Mouse (Mus musculus): ENCODE measurements around the gene Gstm7. TPM values are rescaled to one million over a fixed set of nuclear protein-coding genes. Genes with fewer than 3 reads are reported as not detected.
"Not testable (repeated sequence)": the region's sequence is repeated elsewhere in the genome, so short reads cannot be mapped to it uniquely, and the experiment has no call there.

Gene Gstm7
- polyA plus RNA-seq, 1 experiment from 2014 or later: 89.2 TPM

DNA sequence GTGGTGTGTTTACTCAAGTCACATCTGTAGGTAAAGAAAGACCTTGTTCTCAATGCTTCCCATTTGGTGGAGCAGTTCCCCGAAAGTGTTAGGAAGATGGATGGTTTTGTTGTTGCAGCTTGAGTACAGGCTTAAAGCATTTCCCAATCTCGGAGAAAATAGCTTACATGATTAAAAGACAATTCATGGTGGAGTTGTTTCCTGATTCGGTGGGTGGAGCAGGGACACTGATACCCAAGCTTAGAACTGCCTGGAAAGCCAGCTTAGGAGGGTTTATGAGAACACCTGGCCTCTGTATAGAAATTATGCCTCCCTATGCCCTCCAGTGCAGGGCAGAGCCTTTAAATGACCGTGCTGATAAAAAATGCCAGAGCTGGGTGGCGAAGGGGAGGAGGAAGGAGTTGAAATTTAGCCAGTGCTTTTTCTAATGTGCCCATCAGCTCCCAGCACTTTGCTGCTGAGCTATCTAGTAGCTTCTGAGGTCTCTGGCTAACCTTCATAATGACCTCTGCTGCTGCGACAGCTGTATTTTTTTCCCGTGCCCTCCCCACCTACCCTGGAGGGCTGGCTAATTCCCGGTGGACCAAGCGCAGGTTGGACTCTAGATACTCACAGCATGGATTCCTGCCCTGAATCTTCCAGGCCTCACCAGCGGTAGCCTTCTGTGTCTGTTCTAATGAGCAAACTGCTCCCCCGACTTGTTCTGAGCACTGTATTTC, 30.5 kb downstream of the Gstm7 start:
- Histone ChIP-seq H3K9ac (no peak overlapping the region), H3K4me1 (peaks cover 6% of the 10 kb centered on the region), H3K9me3 (replicated peaks) (no peaks in the 10 kb centered on the region)

GRCm38 (mm10) chr3:107898691-107899090, 32.9 kb downstream of the Gstm7 start:
- no peak for ATAC-seq

More for the DNA sequence above, 30.5 kb downstream of the Gstm7 start:
- Histone ChIP-seq H3K4me3 (no peak overlapping the region), H3K27ac (no peak overlapping the region), H3K4me2 (no peak overlapping the region), H3K27me3 (no peaks in the 10 kb centered on the region), H3K36me3 (ENCODE audit: poor library complexity, severe bottlenecking) (peaks cover 22% of the 10 kb centered on the region)
- ATAC-seq: no peak
- WGBS: 72% methylated on average over 11 of the region's 11 CpGs

GRCm38 (mm10) chr3:107895720-107896569, 35.7 kb downstream of the Gstm7 start, which contains the start of gene Gstm5:
Gene Gstm5 (plus strand): TSS chr3:107895821.
- peak within 1 kb of the TSS; percentile 76 for H3K9ac ChIP-seq
- peaks cover 26% of the 10 kb centered on the region for H3K36me3 ChIP-seq (ENCODE audit: poor library complexity, severe bottlenecking)
- no peaks in the 10 kb centered on the region for H3K27me3 ChIP-seq
- H3K4me1 ChIP-seq: peaks cover 12% of the 10 kb centered on the region
- peak; percentile 94 for ATAC-seq
- no peaks in the 10 kb centered on the region for H3K9me3 ChIP-seq (replicated peaks)
- 6% methylated on average over 40 of the region's 40 CpGs for WGBS
- peak within 1 kb of the TSS; percentile 70 for H3K4me2 ChIP-seq
- H3K4me3 ChIP-seq: peak within 1 kb of the TSS; percentile 69
- no peak within 1 kb of the TSS; the same call in 1 of the 2 replicates for H3K27ac ChIP-seq

More at GRCm38 (mm10) chr3:107898691-107899090, 32.9 kb downstream of the Gstm7 start:
- Histone ChIP-seq H3K27ac (no peak overlapping the region), H3K4me1 (peaks cover 12% of the 10 kb centered on the region), H3K9me3 (replicated peaks) (no peaks in the 10 kb centered on the region), H3K27me3 (no peaks in the 10 kb centered on the region), H3K36me3 (ENCODE audit: poor library complexity, severe bottlenecking) (peaks cover 22% of the 10 kb centered on the region), H3K4me3 (no peak overlapping the region), H3K9ac (no peak overlapping the region), H3K4me2 (no peak overlapping the region)
- WGBS: 94% methylated on average over 13 of the region's 13 CpGs

DNA sequence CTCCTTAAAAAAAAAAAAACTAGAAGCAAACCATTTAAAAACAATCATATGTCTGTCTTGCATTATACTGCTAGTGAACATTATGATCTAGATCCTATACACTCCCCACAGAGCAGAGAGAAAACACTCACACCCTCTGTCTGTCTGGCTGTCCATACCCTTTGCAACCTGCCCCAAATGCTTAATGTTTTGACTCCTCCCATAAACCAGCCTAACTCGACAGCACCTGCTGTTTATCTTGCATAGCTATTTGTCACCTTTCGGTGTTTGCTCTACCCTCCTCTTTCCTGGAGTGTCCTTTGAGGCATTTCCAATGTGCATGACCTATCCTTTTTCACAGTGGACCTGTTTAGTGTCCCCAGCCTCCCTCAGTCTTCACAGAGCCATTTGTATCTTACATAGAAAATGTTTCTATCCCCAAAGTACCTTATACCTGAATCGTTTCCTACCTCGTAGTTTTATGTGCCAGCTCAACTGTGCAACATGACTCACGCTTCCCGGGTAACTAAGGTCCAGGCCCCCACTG, 36.4 kb downstream of the Gstm7 start:
- Histone ChIP-seq H3K4me3 (peak overlapping the region; percentile 69), H3K4me2 (peak overlapping the region; percentile 70), H3K9me3 (replicated peaks) (no peaks in the 10 kb centered on the region), H3K36me3 (ENCODE audit: poor library complexity, severe bottlenecking) (peaks cover 26% of the 10 kb centered on the region), H3K27ac (no peak overlapping the region), H3K9ac (peak overlapping the region; percentile 76), H3K4me1 (peaks cover 12% of the 10 kb centered on the region), H3K27me3 (no peaks in the 10 kb centered on the region)
- WGBS: 10% methylated on average over 6 of the region's 6 CpGs
- ATAC-seq: peak; percentile 29

- ATAC-seq; H3K4me2 ChIP-seq; H3K4me1 ChIP-seq; H3K27me3 ChIP-seq; H3K9ac ChIP-seq; H3K9me3 ChIP-seq (replicated peaks); H3K4me3 ChIP-seq; H3K36me3 ChIP-seq (ENCODE audit: poor library complexity, severe bottlenecking); H3K27ac ChIP-seq: not testable (repeated sequence)
- WGBS: 79% methylated on average over 2 of the region's 2 CpGs
Measured at GRCm38 (mm10) chr3:107889236-107889635, 42.4 kb downstream of the Gstm7 start.

GRCm38 (mm10) chr3:107887674-107888495, 43.7 kb downstream of the Gstm7 start:
- Histone ChIP-seq H3K9me3 (replicated peaks) (no peaks in the 10 kb centered on the region), H3K27ac (no peak overlapping the region), H3K4me2 (no peak overlapping the region)

DNA sequence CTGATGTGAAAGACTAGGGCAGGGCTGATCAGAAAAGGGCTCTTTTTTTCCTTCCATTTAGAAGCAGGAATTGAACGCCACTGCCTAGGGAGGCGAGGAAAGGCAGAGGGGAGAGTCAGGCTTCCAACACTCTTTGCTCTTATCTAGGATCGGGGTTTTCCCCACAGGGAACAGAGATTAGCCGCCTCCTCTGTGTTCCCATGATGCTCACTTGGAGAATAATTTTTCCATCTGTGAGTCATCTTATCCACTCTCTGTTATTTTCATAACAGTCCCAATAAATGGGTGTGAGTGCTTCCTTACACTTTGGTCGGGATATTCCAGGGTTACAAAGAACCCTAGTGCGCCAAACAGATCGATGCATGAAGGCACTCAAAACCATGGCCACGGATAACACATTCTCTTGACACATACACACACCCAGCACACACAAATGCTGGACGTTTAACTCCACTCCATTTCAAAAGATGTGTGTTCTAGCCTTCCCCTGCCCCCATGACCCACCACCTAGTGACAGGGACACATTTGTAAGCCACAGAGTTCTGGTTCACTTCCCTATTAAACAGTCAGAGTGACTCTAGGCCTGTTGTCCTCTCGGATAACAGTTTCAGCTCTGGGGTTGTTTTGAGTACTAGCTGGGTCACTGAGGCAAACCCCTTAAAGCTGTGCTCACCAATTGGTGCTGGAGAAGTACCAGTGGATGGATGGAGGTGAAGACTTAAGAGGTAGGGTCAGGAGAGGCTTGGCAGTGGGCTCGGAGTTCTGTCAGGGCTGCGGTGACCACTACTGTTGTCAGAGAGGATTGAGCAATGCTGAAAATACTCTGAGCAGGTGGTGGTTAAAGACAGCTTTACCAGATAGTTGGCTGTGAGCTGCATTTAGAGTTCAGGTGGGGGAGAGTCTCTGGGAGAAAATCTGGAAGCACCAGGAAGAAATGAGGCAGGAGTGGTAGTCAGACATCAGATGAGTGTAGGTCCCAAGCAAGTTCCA, 53.6 kb downstream of the Gstm7 start:
- no peak for ATAC-seq
- H3K4me3 ChIP-seq: no peak overlapping the region
- no peak overlapping the region for H3K4me2 ChIP-seq
- H3K4me1 ChIP-seq: no peaks in the 10 kb centered on the region
- WGBS: 83% methylated on average over 12 of the region's 12 CpGs
- no peaks in the 10 kb centered on the region for H3K36me3 ChIP-seq (ENCODE audit: poor library complexity, severe bottlenecking)
- no peak overlapping the region for H3K9ac ChIP-seq
- no peak overlapping the region for H3K27ac ChIP-seq
- no peaks in the 10 kb centered on the region for H3K9me3 ChIP-seq (replicated peaks)
- H3K27me3 ChIP-seq: no peaks in the 10 kb centered on the region

More at GRCm38 (mm10) chr3:107887674-107888495, 43.7 kb downstream of the Gstm7 start:
- H3K27me3 ChIP-seq: no peaks in the 10 kb centered on the region
- ATAC-seq: peak; percentile 98
- peaks cover 4% of the 10 kb centered on the region; the same call in 1 of the 2 replicates for H3K36me3 ChIP-seq (ENCODE audit: poor library complexity, severe bottlenecking)
- no peak overlapping the region for H3K9ac ChIP-seq
- 80% methylated on average over 9 of the region's 9 CpGs for WGBS
- no peak overlapping the region for H3K4me3 ChIP-seq
- H3K4me1 ChIP-seq: no peaks in the 10 kb centered on the region; the same call in 1 of the 2 replicates

- Histone ChIP-seq H3K9me3 (replicated peaks) (no peaks in the 10 kb centered on the region), H3K27ac (no peak within 1 kb of the TSS), H3K4me3 (no peak within 1 kb of the TSS), H3K36me3 (ENCODE audit: poor library complexity, severe bottlenecking) (no peaks in the 10 kb centered on the region), H3K9ac (no peak within 1 kb of the TSS), H3K4me2 (no peak within 1 kb of the TSS), H3K27me3 (no peaks in the 10 kb centered on the region), H3K4me1 (no peaks in the 10 kb centered on the region)
- no peak for ATAC-seq
- 91% methylated on average over 5 of the region's 5 CpGs for WGBS
Measured at GRCm38 (mm10) chr3:107877005-107877404, 54.6 kb downstream of the Gstm7 start, which contains the start of gene Eps8l3. Gene Eps8l3 (plus strand): TSS chr3:107877229.

Measured in forebrain, embryonic 13.5 days (tissue).